In the genomic region with DNA sequence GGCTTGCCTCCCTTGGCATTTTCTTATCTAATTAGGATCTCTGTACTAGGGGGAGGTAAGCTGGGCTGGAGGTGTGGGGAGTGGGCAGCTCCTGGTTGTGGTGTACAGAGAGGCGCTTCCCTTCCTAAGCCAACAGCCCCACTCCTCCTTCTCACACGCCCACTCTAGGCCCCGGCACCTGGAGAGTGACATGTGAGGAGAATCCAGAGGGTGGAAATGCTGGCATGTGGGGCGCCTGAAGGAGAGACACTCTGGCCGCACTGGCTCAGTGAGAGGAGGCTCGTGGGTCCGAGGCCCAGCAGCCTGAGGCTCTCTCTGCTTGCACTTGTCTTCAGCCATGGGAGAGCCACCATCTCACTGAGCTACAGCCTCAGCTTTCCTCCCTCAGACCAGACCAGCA, we compare ENCODE assay signal across 26 mouse cellular contexts. TPM values are rescaled to one million over a fixed set of nuclear protein-coding genes. Genes with fewer than 3 reads are reported as not detected.
"Had no signal": no experiment of that assay in that cellular context is flagged by ENCODE, and none has a peak within 500 bp of the region (broad histone marks: within the 10 kb centered on the region; RNA-seq: fewer than 3 reads in every experiment).

No protein-coding gene starts in this region.

- H3K4me1 ChIP-seq: liver, embryonic 13.5 days; stomach, embryonic 15.5 days had no signal

- H3K27me3 ChIP-seq: midbrain, embryonic 15.5 days; neural tube, embryonic 13.5 days had no signal

- H3K27ac ChIP-seq: kidney, embryonic 15.5 days; liver, embryonic 13.5 days; midbrain, embryonic 12.5 days; midbrain, embryonic 15.5 days; neural tube, embryonic 13.5 days; stomach, embryonic 15.5 days had no signal

- ATAC-seq: midbrain, embryonic 15.5 days had no signal

- DNase-seq: kidney, adult 8-10 months; kidney, postnatal 10 days; kidney, postnatal 36 days; layer of hippocampus, postnatal 36 days; liver, embryonic 13.5 days; lung, adult 2 months; lung, postnatal 14 days; lung, postnatal 4 days; retina, postnatal 1 day; right cerebral cortex, postnatal 14 days; right cerebral cortex, postnatal 4 days; thymus, adult 2 months; thymus, postnatal 14 days; thymus, postnatal 4 days had no signal

- H3K36me3 ChIP-seq: kidney, embryonic 15.5 days; liver, embryonic 13.5 days; stomach, embryonic 15.5 days had no signal

- H3K9me3 ChIP-seq: kidney, embryonic 15.5 days; liver, embryonic 13.5 days; midbrain, embryonic 12.5 days; midbrain, embryonic 15.5 days; neural tube, embryonic 13.5 days; stomach, embryonic 15.5 days had no signal

- H3K4me3 ChIP-seq: kidney, embryonic 15.5 days; liver, embryonic 13.5 days; midbrain, embryonic 12.5 days; midbrain, embryonic 15.5 days; myocyte; neural tube, embryonic 13.5 days; stomach, embryonic 15.5 days had no signal

RNA-seq across cellular contexts. Expression of gene 1110017D15Rik, which starts 1.2 kb away (rescaled TPM):
- total RNA-seq: liver, adult 2 months; megakaryocyte progenitor cell, adult 5-6 weeks; megakaryocyte-erythroid progenitor cell, adult 5-6 weeks; neutrophil, adult 5-6 weeks had no signal
- polyA plus RNA-seq: kidney, embryonic 15.5 days; liver, adult 2 months; liver, embryonic 13.5 days; liver, embryonic 16.5 days had no signal

RNA-seq across cellular contexts. Expression of gene AI464131, which starts 15.5 kb away (rescaled TPM):
- total RNA-seq: monocyte, adult 5-6 weeks; neutrophil, adult 5-6 weeks had no signal

RNA-seq across cellular contexts. Expression of gene Dnaic1, which starts 51.2 kb away (rescaled TPM):
- total RNA-seq: megakaryocyte-erythroid progenitor cell, adult 5-6 weeks; monocyte, adult 5-6 weeks; neutrophil, adult 5-6 weeks had no signal
